Mouse (Mus musculus) brain, embryonic 18.5 days (tissue): ENCODE measurements at regions not wholly inside any gene's neighbourhood (a gene's known extent, or its start where the extent isn't known, plus 50 kb on each side); places are given as distances from the start of the nearest gene placed in this dataset.
"Not testable (repeated sequence)": the region's sequence is repeated elsewhere in the genome, so short reads cannot be mapped to it uniquely, and the experiment has no call there.

Experiments used
- DNase-seq: peaks from one replicate; pipeline ENCODE4 v3.0.0-alpha.2; 2012; ENCODE audit warnings: low read depth, low spot score

GRCm38 (mm10) chr10:117567379-117568137 is 61.7 kb upstream of the Cpm start:
- no peak for DNase-seq

- DNase-seq = no peak
These were observed 62.5 kb upstream of the Cpm start for GRCm38 (mm10) chr10:117566648-117567378.

GRCm38 (mm10) chr10:117566204-117566603 is 63.1 kb upstream of the Cpm start:
- DNase-seq = no peak

- DNase-seq = no peak
These were observed 63.7 kb upstream of the Cpm start for GRCm38 (mm10) chr10:117565529-117566086.

- DNase-seq = no peak
These were observed 64.2 kb upstream of the Cpm start for GRCm38 (mm10) chr10:117565110-117565509.

- no peak for DNase-seq
These were observed 64.9 kb upstream of the Cpm start for GRCm38 (mm10) chr10:117564118-117565040.

GRCm38 (mm10) chr10:117563429-117564117 is 65.7 kb upstream of the Cpm start:
- no peak for DNase-seq

- DNase-seq = not testable (repeated sequence)
These were observed 66.5 kb upstream of the Cpm start for GRCm38 (mm10) chr10:117562850-117563248.

- no peak for DNase-seq
These were observed 67.1 kb upstream of the Cpm start for GRCm38 (mm10) chr10:117561909-117562849.

GRCm38 (mm10) chr10:117561279-117561820 is 68.0 kb upstream of the Cpm start:
- no peak for DNase-seq

- no peak for DNase-seq
These were observed 68.7 kb upstream of the Cpm start for GRCm38 (mm10) chr10:117560396-117561278.

GRCm38 (mm10) chr10:117559615-117560395 is 69.5 kb upstream of the Cpm start:
- no peak for DNase-seq

- no peak for DNase-seq
These were observed 70.2 kb upstream of the Cpm start for GRCm38 (mm10) chr10:117558891-117559614.

- no peak for DNase-seq
These were observed 71.0 kb upstream of the Cpm start for GRCm38 (mm10) chr10:117558292-117558800.

- DNase-seq = no peak
These were observed 71.6 kb upstream of the Cpm start for GRCm38 (mm10) chr10:117557666-117558065.

GRCm38 (mm10) chr10:117556851-117557542 is 72.3 kb upstream of the Cpm start:
- DNase-seq = no peak
